Comparison of ENCODE assay signal across 9 mouse cellular contexts in the genomic region with DNA sequence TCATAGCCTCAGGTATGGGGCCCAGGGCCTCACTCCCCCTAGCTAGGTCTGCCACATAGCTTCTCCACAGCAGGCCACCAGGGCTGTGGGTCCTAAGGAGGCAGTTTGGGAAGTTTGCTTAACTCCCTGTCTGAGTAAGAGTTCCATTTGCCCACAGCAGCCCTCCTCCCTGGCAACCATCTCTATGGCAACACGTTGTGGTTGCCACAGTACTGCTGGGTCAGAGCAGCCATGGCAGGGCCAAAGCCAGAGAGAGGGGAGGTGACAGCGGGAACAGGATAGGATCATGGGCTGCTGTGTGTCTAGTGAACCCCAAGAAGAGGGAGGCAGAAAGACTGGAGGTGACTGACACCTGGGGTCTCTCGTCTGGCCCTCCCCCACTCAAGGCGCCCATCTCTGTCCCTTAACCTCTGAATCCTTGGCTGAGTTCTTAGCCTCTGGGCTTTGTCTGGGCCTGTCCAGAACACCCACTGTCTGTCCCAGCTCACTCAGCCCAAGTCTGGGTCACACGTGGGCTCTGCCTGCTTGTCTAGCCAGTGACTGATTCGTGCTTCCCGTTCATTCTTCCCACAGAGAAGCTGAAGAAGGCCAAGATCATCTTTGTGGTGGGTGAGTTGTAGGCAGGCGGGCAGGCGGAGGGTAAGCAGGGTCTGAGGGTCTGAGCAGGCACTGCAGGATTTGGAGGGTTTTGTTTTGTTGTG. TPM values are rescaled to one million over a fixed set of nuclear protein-coding genes. Genes with fewer than 3 reads are reported as not detected.
DNase-seq lines count a peak whose midpoint lies in the region; ATAC-seq and TF ChIP-seq lines count a peak whose summit lies in the region.
"Had no signal": no experiment of that assay in that cellular context is flagged by ENCODE, and none has a peak within 500 bp of the region (broad histone marks: within the 10 kb centered on the region; RNA-seq: fewer than 3 reads in every experiment).

No protein-coding gene starts in this region.

- no peak for TF ChIP-seq CTCF in G1E (IDR thresholded peaks at IDR 0.05; ENCODE audit: low read depth, low read length)
- no peak for TF ChIP-seq CTCF in embryonic fibroblast, embryonic 13.5 days (IDR thresholded peaks at IDR 0.05; ENCODE audit: borderline replicate concordance, insufficient read depth, low read length)
- 0 out of 2 replicates have a peak, but pooled peaks have one; percentile 13 for TF ChIP-seq CTCF in hindbrain, postnatal 0 days (IDR thresholded peaks at IDR 0.05; ENCODE audit: low read depth)
- peak; percentile 32 for TF ChIP-seq CTCF in lung, postnatal 0 days (IDR thresholded peaks at IDR 0.05)
- TF ChIP-seq CTCF in stomach, postnatal 0 days (IDR thresholded peaks at IDR 0.05; ENCODE audit: low read depth): no peak

- peak; percentile 51 for TF ChIP-seq POLR2A in embryonic fibroblast, embryonic 13.5 days (IDR thresholded peaks at IDR 0.05; ENCODE audit: low read depth, low read length)

- H3K4me2 ChIP-seq in hindbrain, postnatal 0 days (ENCODE audit: low read depth, low read length): peak overlapping the region; percentile 27
- no peak overlapping the region; the same call in 1 of the 2 replicates for H3K4me2 ChIP-seq in lung, postnatal 0 days (replicated peaks; ENCODE audit: low read depth, low read length)
- no peak overlapping the region for H3K4me2 ChIP-seq in stomach, postnatal 0 days (replicated peaks; ENCODE audit: low read depth)

- no peak; the same call in 1 of the 2 replicates for ATAC-seq in G1E (ENCODE audit: extremely low read depth, insufficient number of reproducible peaks, low FRiP score, poor library complexity, severe bottlenecking)
- ATAC-seq in hindbrain, postnatal 0 days: peak; percentile 64
- peak; percentile 62 for ATAC-seq in lung, postnatal 0 days
- peak; percentile 33 for ATAC-seq in stomach, postnatal 0 days (ENCODE audit: low FRiP score, low TSS enrichment)

- 29% methylated on average over 9 of the region's 9 CpGs for WGBS in hindbrain, postnatal 0 days
- WGBS in lung, postnatal 0 days: 50% methylated on average over 9 of the region's 9 CpGs
- 54% methylated on average over 9 of the region's 9 CpGs for WGBS in stomach, postnatal 0 days

- DNase-seq in gastrocnemius, postnatal 25 days: peak; percentile 33
- DNase-seq in gastrocnemius, postnatal 4 days (ENCODE audit: low spot score in 2 of 2): no peak
- no peak for DNase-seq in G1E (ENCODE audit: low spot score)
- DNase-seq in hindbrain, postnatal 0 days (ENCODE audit: low spot score): peak; percentile 86
- DNase-seq in lung, postnatal 0 days (ENCODE audit: low spot score): peak; percentile 88
- DNase-seq in stomach, postnatal 0 days (ENCODE audit: low spot score): peak; percentile 78
- DNase-seq in T-cell, adult 2 months (ENCODE audit: low spot score): no peak

- peak overlapping the region; percentile 50; the same call in 1 of the 2 replicates for H3K4me3 ChIP-seq in G1E (ENCODE audit: low read depth, low read length)
- H3K4me3 ChIP-seq in embryonic fibroblast, embryonic 13.5 days (ENCODE audit: insufficient read depth, low read length): peak overlapping the region; percentile 41
- no peak overlapping the region for H3K4me3 ChIP-seq in hindbrain, postnatal 0 days (ENCODE audit: low read length)
- H3K4me3 ChIP-seq in lung, postnatal 0 days (ENCODE audit: low read depth, low read length): no peak overlapping the region
- no peak overlapping the region for H3K4me3 ChIP-seq in stomach, postnatal 0 days (ENCODE audit: low read depth, low read length)

- peaks cover 3% of the 10 kb centered on the region for H3K36me3 ChIP-seq in G1E (replicated peaks)
- no peaks in the 10 kb centered on the region for H3K36me3 ChIP-seq in hindbrain, postnatal 0 days (ENCODE audit: insufficient read depth, low read length)
- no peaks in the 10 kb centered on the region for H3K36me3 ChIP-seq in lung, postnatal 0 days (ENCODE audit: insufficient read depth, low read length)
- no peaks in the 10 kb centered on the region for H3K36me3 ChIP-seq in stomach, postnatal 0 days (ENCODE audit: control insufficient read depth, insufficient read depth, low read length)

- H3K4me1 ChIP-seq in G1E (ENCODE audit: insufficient read depth, low read depth, low read length): peaks cover 60% of the 10 kb centered on the region
- peaks cover 9% of the 10 kb centered on the region; the same call in 1 of the 2 replicates for H3K4me1 ChIP-seq in embryonic fibroblast, embryonic 13.5 days (ENCODE audit: control insufficient read depth, insufficient read depth, low read length)
- H3K4me1 ChIP-seq in hindbrain, postnatal 0 days (ENCODE audit: insufficient read depth, low read length): peaks cover 29% of the 10 kb centered on the region
- peaks cover 19% of the 10 kb centered on the region; the same call in 1 of the 2 replicates for H3K4me1 ChIP-seq in lung, postnatal 0 days (ENCODE audit: insufficient read depth, low read depth, low read length)
- 0 out of 2 replicates have a peak, but pooled peaks cover 9% of the 10 kb centered on the region for H3K4me1 ChIP-seq in stomach, postnatal 0 days (replicated peaks; ENCODE audit: control insufficient read depth, insufficient read depth)

- H3K9ac ChIP-seq in hindbrain, postnatal 0 days (replicated peaks; ENCODE audit: low read length): peak overlapping the region; percentile 18; the same call in 1 of the 2 replicates
- H3K9ac ChIP-seq in lung, postnatal 0 days (replicated peaks; ENCODE audit: low read depth): no peak overlapping the region
- H3K9ac ChIP-seq in stomach, postnatal 0 days (ENCODE audit: low read length): peak overlapping the region; percentile 38

- peak overlapping the region; percentile 87 for H3K27ac ChIP-seq in embryonic fibroblast, embryonic 13.5 days (ENCODE audit: insufficient read depth, low read length)
- H3K27ac ChIP-seq in hindbrain, postnatal 0 days: peak overlapping the region; percentile 73
- H3K27ac ChIP-seq in lung, postnatal 0 days (ENCODE audit: low read length): peak overlapping the region; percentile 43
- H3K27ac ChIP-seq in stomach, postnatal 0 days (replicated peaks): peak overlapping the region; percentile 75

- TF ChIP-seq EP300 in lung, postnatal 0 days (IDR thresholded peaks at IDR 0.05): no peak
- TF ChIP-seq EP300 in stomach, postnatal 0 days (optimal IDR thresholded peaks at IDR 0.05): no peak

- H3K9me3 ChIP-seq in G1E (replicated peaks): no peaks in the 10 kb centered on the region
- H3K9me3 ChIP-seq in hindbrain, postnatal 0 days (ENCODE audit: low read length): no peaks in the 10 kb centered on the region
- H3K9me3 ChIP-seq in lung, postnatal 0 days (ENCODE audit: low read length): no peaks in the 10 kb centered on the region
- H3K9me3 ChIP-seq in stomach, postnatal 0 days (ENCODE audit: control insufficient read depth, low read length): no peaks in the 10 kb centered on the region

- H3K27me3 ChIP-seq in G1E (ENCODE audit: insufficient read depth, low read length): peaks cover 30% of the 10 kb centered on the region
- H3K27me3 ChIP-seq in hindbrain, postnatal 0 days (ENCODE audit: insufficient read depth, low read length): no peaks in the 10 kb centered on the region
- no peaks in the 10 kb centered on the region for H3K27me3 ChIP-seq in lung, postnatal 0 days (replicated peaks; ENCODE audit: insufficient read depth, low read length)
- no peaks in the 10 kb centered on the region for H3K27me3 ChIP-seq in stomach, postnatal 0 days (ENCODE audit: control insufficient read depth, insufficient read depth, low read length)

RNA-seq across cellular contexts. Expression of a gene that starts 7.9 kb away (rescaled TPM):
- total RNA-seq in gastrocnemius, postnatal 25 days (2021): 1,000 to 10,000 TPM; 1,680 to 2,125 TPM
- total RNA-seq in gastrocnemius, postnatal 4 days (2021): 100 to 1,000 TPM; 892 to 897 TPM
- not detected in 2 replicates for total RNA-seq in G1E (2014; fragmentation: Nextera tagmentation)
- 0.44 and 0.58 TPM in 2 replicates for total RNA-seq in G1E (2017)
- polyA plus RNA-seq in G1E (2012): 0.42 and 0.56 TPM in 2 replicates
- 157 and 266 TPM in 2 replicates for polyA plus RNA-seq in embryonic fibroblast, embryonic 13.5 days (2011; ENCODE audit: insufficient read length, low read depth, missing spikeins)
- 89.8 and 92.2 TPM in 2 replicates for total RNA-seq in hindbrain, postnatal 0 days (2014; rRNA removed)
- 103 and 106 TPM in 2 replicates for polyA plus RNA-seq in hindbrain, postnatal 0 days (2015; fragmentation: Nextera tagmentation; extraction: Ambion mirVana)
- polyA plus RNA-seq in lung, postnatal 0 days (2015; fragmentation: Nextera tagmentation; extraction: Ambion mirVana): 31.7 and 36.3 TPM in 2 replicates
- polyA plus RNA-seq in stomach, postnatal 0 days (2015; fragmentation: Nextera tagmentation; extraction: Ambion mirVana): 21.8 and 26.1 TPM in 2 replicates

RNA-seq across cellular contexts. Expression of a gene that starts 17.0 kb away (rescaled TPM):
- 10 to 100 TPM; 28.0 to 30.7 TPM for total RNA-seq in gastrocnemius, postnatal 25 days (2021)
- total RNA-seq in gastrocnemius, postnatal 4 days (2021): 10 to 100 TPM; 55.3 to 60.1 TPM
- total RNA-seq in G1E (2014; fragmentation: Nextera tagmentation): 4.4 and 6.4 TPM in 2 replicates
- total RNA-seq in G1E (2017): 0.76 and 0.93 TPM in 2 replicates
- polyA plus RNA-seq in G1E (2012): 5.3 and 6.3 TPM in 2 replicates
- 15.1 and 17.1 TPM in 2 replicates for polyA plus RNA-seq in embryonic fibroblast, embryonic 13.5 days (2011; ENCODE audit: insufficient read length, low read depth, missing spikeins)
- total RNA-seq in hindbrain, postnatal 0 days (2014; rRNA removed): 23.7 and 24.1 TPM in 2 replicates
- polyA plus RNA-seq in hindbrain, postnatal 0 days (2015; fragmentation: Nextera tagmentation; extraction: Ambion mirVana): 23.7 and 23.8 TPM in 2 replicates
- 118 and 130 TPM in 2 replicates for polyA plus RNA-seq in lung, postnatal 0 days (2015; fragmentation: Nextera tagmentation; extraction: Ambion mirVana)
- polyA plus RNA-seq in stomach, postnatal 0 days (2015; fragmentation: Nextera tagmentation; extraction: Ambion mirVana): 23.0 and 23.3 TPM in 2 replicates

RNA-seq across cellular contexts. Expression of a gene that starts 29.9 kb away (rescaled TPM):
- total RNA-seq in gastrocnemius, postnatal 25 days (2021): 10 to 100 TPM; 37.3 to 42.6 TPM
- 10 to 100 TPM; 57.4 to 63.6 TPM for total RNA-seq in gastrocnemius, postnatal 4 days (2021)
- 18.3 and 20.2 TPM in 2 replicates for total RNA-seq in G1E (2014; fragmentation: Nextera tagmentation)
- total RNA-seq in G1E (2017): 16.8 and 19.8 TPM in 2 replicates
- 36.6 and 39.2 TPM in 2 replicates for polyA plus RNA-seq in G1E (2012)
- polyA plus RNA-seq in embryonic fibroblast, embryonic 13.5 days (2011; ENCODE audit: insufficient read length, low read depth, missing spikeins): 33.3 and 39.3 TPM in 2 replicates
- total RNA-seq in hindbrain, postnatal 0 days (2014; rRNA removed): 87.0 and 114 TPM in 2 replicates
- polyA plus RNA-seq in hindbrain, postnatal 0 days (2015; fragmentation: Nextera tagmentation; extraction: Ambion mirVana): 39.5 and 40.9 TPM in 2 replicates
- polyA plus RNA-seq in lung, postnatal 0 days (2015; fragmentation: Nextera tagmentation; extraction: Ambion mirVana): 13.4 and 14.4 TPM in 2 replicates
- polyA plus RNA-seq in stomach, postnatal 0 days (2015; fragmentation: Nextera tagmentation; extraction: Ambion mirVana): 9.1 and 11.3 TPM in 2 replicates

RNA-seq across cellular contexts. Expression of a gene that starts 42.5 kb away (rescaled TPM):
- total RNA-seq in gastrocnemius, postnatal 25 days (2021): 10 to 100 TPM; 24.6 to 29.2 TPM
- 10 to 100 TPM; 48.8 to 55.1 TPM for total RNA-seq in gastrocnemius, postnatal 4 days (2021)
- total RNA-seq in G1E (2014; fragmentation: Nextera tagmentation) (15.4 and 25.2 TPM in 2 replicates), G1E (2017) (6.7 and 8.1 TPM in 2 replicates)
- 20.8 and 24.4 TPM in 2 replicates for polyA plus RNA-seq in G1E (2012)
- polyA plus RNA-seq in embryonic fibroblast, embryonic 13.5 days (2011; ENCODE audit: insufficient read length, low read depth, missing spikeins): 20.4 and 21.5 TPM in 2 replicates
- 66.9 and 75.7 TPM in 2 replicates for total RNA-seq in hindbrain, postnatal 0 days (2014; rRNA removed)
- 45.6 and 47.5 TPM in 2 replicates for polyA plus RNA-seq in hindbrain, postnatal 0 days (2015; fragmentation: Nextera tagmentation; extraction: Ambion mirVana)
- polyA plus RNA-seq in lung, postnatal 0 days (2015; fragmentation: Nextera tagmentation; extraction: Ambion mirVana): 32.0 and 38.9 TPM in 2 replicates
- 7.4 and 7.7 TPM in 2 replicates for polyA plus RNA-seq in stomach, postnatal 0 days (2015; fragmentation: Nextera tagmentation; extraction: Ambion mirVana)

RNA-seq across cellular contexts. Expression of a gene that starts 53.9 kb away (rescaled TPM):
- not detected for total RNA-seq in gastrocnemius, postnatal 25 days (2021)
- not detected for total RNA-seq in gastrocnemius, postnatal 4 days (2021)
- total RNA-seq in G1E (2014; fragmentation: Nextera tagmentation): not detected in 2 replicates
- total RNA-seq in G1E (2017): 0.11 TPM in 1 of 2 replicates, not detected in the other
- not detected in 2 replicates for polyA plus RNA-seq in G1E (2012)
- not detected in 2 replicates for polyA plus RNA-seq in embryonic fibroblast, embryonic 13.5 days (2011; ENCODE audit: insufficient read length, low read depth, missing spikeins)
- 0.21 and 0.83 TPM in 2 replicates for total RNA-seq in hindbrain, postnatal 0 days (2014; rRNA removed)
- polyA plus RNA-seq in hindbrain, postnatal 0 days (2015; fragmentation: Nextera tagmentation; extraction: Ambion mirVana): 0.73 and 0.76 TPM in 2 replicates
- not detected in 2 replicates for polyA plus RNA-seq in lung, postnatal 0 days (2015; fragmentation: Nextera tagmentation; extraction: Ambion mirVana)
- polyA plus RNA-seq in stomach, postnatal 0 days (2015; fragmentation: Nextera tagmentation; extraction: Ambion mirVana): not detected in 2 replicates
- total RNA-seq: liver, adult 2 months had no signal
- polyA plus RNA-seq: liver, adult 2 months had no signal

Comparison
In these comparisons a context has a peak if more than half of its experiments do, and no peak if none do; other contexts are left out.
1. DNase-seq: peak in gastrocnemius, postnatal 25 days (single experiment), hindbrain, postnatal 0 days (single experiment), lung, postnatal 0 days (single experiment) and stomach, postnatal 0 days (single experiment); none in gastrocnemius, postnatal 4 days (0 of 2), G1E (single experiment) and T-cell, adult 2 months (single experiment).
2. H3K4me3 ChIP-seq: peak in G1E (single experiment) and embryonic fibroblast, embryonic 13.5 days (single experiment); none in hindbrain, postnatal 0 days (single experiment), lung, postnatal 0 days (single experiment) and stomach, postnatal 0 days (single experiment).
3. CTCF ChIP-seq: peak in hindbrain, postnatal 0 days (single experiment) and lung, postnatal 0 days (single experiment); none in G1E (single experiment), embryonic fibroblast, embryonic 13.5 days (single experiment) and stomach, postnatal 0 days (single experiment).
4. RNA of a gene that starts 7.9 kb away (polyA plus RNA-seq): 157 to 266 TPM in embryonic fibroblast, embryonic 13.5 days, 103 to 106 TPM in hindbrain, postnatal 0 days, 31.7 to 36.3 TPM in lung, postnatal 0 days and 21.8 to 26.1 TPM in stomach, postnatal 0 days; 0.42 to 0.56 TPM in G1E; every median in the first group is over 10 times any median in the second.
5. Peak in every context shown above with its lines, with median percentiles within 50 percentile points of each other: H3K27ac ChIP-seq.